Mouse (Mus musculus) heart, embryonic 14.5 days (tissue): ENCODE measurements around the gene Gm4836. TPM values are rescaled to one million over a fixed set of nuclear protein-coding genes. Genes with fewer than 3 reads are reported as not detected.
"Not testable (repeated sequence)": the region's sequence is repeated elsewhere in the genome, so short reads cannot be mapped to it uniquely, and the experiment has no call there.

Experiments
- ATAC-seq: fragments of 200-750 bp; cut with Nextera tagmentation; 2 replicates; pipeline ENCODE4 v1.8.0; 2017; ENCODE audit warnings: low read depth, moderate TSS enrichment; ENCODE audit not compliant: insufficient number of reproducible peaks, insufficient read depth, low FRiP score
- H3K27ac ChIP-seq, 2 experiments: fragments of 200-500 bp in 1 of 2; fragments of 300-500 bp in 1 of 2; sonication (generic) in 1 of 2; replicated peaks in 1 of 2; 2 replicates each; pipeline ENCODE4 v1.5.1; 2012 to 2014; ENCODE audit warnings: low read depth in 2 of 2, low read length in 2 of 2, control low read depth in 1 of 2, mild to moderate bottlenecking in 1 of 2, mixed read lengths in 1 of 2; ENCODE audit not compliant: control insufficient read depth in 1 of 2, insufficient read depth in 1 of 2
- H3K27me3 ChIP-seq: fragments of 300-500 bp; sonication (generic); 2 replicates; pipeline ENCODE4 v1.6.1; 2014; ENCODE audit warnings: mild to moderate bottlenecking, low read length, control low read depth; ENCODE audit not compliant: control insufficient read depth, insufficient read depth
- H3K36me3 ChIP-seq: fragments of 300-500 bp; sonication (generic); 2 replicates; pipeline ENCODE4 v1.6.1; 2014; ENCODE audit warnings: mild to moderate bottlenecking, control low read depth, low read length, mixed read lengths; ENCODE audit not compliant: control insufficient read depth, insufficient read depth
- H3K4me1 ChIP-seq, 2 experiments: fragments of 200-500 bp in 1 of 2; fragments of 300-500 bp in 1 of 2; sonication (generic) in 1 of 2; 2 replicates each; pipeline ENCODE4 v1.6.1; 2012 to 2014; ENCODE audit warnings: low read length in 2 of 2, control low read depth in 1 of 2, mixed read lengths in 1 of 2; ENCODE audit not compliant: control insufficient read depth in 2 of 2, insufficient read depth in 2 of 2
- H3K4me2 ChIP-seq: fragments of 300-500 bp; sonication (generic); 2 replicates; pipeline ENCODE4 v1.6.1; 2014; ENCODE audit warnings: mild to moderate bottlenecking, low read length
- H3K4me3 ChIP-seq, 2 experiments: fragments of 200-500 bp in 1 of 2; fragments of 300-500 bp in 1 of 2; sonication (generic) in 1 of 2; 2 replicates each; pipeline ENCODE4 v1.5.1; 2012 to 2014; ENCODE audit warnings: low read length in 2 of 2, mild to moderate bottlenecking in 2 of 2, control low read depth in 1 of 2, low read depth in 1 of 2, moderate library complexity in 1 of 2; ENCODE audit not compliant: control insufficient read depth in 1 of 2, insufficient read depth in 1 of 2
- H3K9ac ChIP-seq: fragments of 300-500 bp; sonication (generic); 2 replicates; pipeline ENCODE4 v1.6.1; 2014; ENCODE audit warnings: mild to moderate bottlenecking, low read length
- H3K9me3 ChIP-seq: fragments of 300-500 bp; sonication (generic); 2 replicates; pipeline ENCODE4 v1.6.1; 2016; ENCODE audit warnings: low read length, control low read depth; ENCODE audit not compliant: control insufficient read depth
- WGBS: fragments of 180-500 bp; shearing (Covaris S2); extraction: QIAGEN DNeasy Blood & Tissue Kit; methylation state at CpG from one replicate; pipeline ENCODE4 v1.1.7; 2014; 5-methylcytosine and 5-hydroxymethylcytosine counted together
- polyA plus RNA-seq: library from polyadenylated mRNA; unstranded; fragments of >200 nt; fragmentation: Nextera tagmentation; extraction: Ambion mirVana; gene quantifications from 2 replicates; pipeline ENCODE4 v1.2.1, GENCODE M21; 2014

Gene Gm4836
- not detected in 2 replicates for polyA plus RNA-seq

DNA sequence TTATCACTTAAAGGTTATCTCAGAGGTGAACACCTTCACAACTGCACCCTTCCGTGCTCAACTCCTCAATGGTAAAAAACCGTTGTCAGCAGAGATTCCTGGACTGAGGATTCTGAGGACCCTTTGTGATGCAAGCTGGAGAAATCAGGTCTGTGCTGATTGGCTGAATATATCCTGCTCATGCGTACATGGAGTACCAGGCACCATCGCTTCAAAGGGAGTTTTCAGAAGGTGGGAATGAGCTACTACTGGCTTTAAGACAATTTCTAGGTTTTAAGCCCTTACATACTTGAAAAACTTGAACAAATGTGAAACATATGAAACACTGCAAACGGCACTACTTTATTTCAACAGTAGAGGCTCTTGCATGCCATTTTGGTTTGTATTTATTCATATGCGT is at the start of gene Gm4836:
TSS of gene Gm4836 (minus strand) at position 101 of the 400 bp plus-strand sequence.
- H3K27me3 ChIP-seq, H3K9me3 ChIP-seq, H3K4me1 ChIP-seq, H3K9ac ChIP-seq, ATAC-seq, H3K4me3 ChIP-seq, H3K27ac ChIP-seq, H3K36me3 ChIP-seq, H3K4me2 ChIP-seq: not testable (repeated sequence)
- WGBS, result no CpG with 5 or more reads among the region's 6 CpGs
